In genomic region chr10:19991237-19991865, GRCm38 (mm10) we compare ENCODE assay signal across 13 mouse cellular contexts. TPM values are rescaled to one million over a fixed set of nuclear protein-coding genes. Genes with fewer than 3 reads are reported as not detected.
DNase-seq lines count a peak whose midpoint lies in the region; ATAC-seq and TF ChIP-seq lines count a peak whose summit lies in the region.
"Had no signal": no experiment of that assay in that cellular context is flagged by ENCODE, and none has a peak within 500 bp of the region (broad histone marks: within the 10 kb centered on the region; RNA-seq: fewer than 3 reads in every experiment).

No protein-coding gene starts in this region.

- H3K9me3 ChIP-seq in kidney, postnatal 0 days (replicated peaks; ENCODE audit: low read length) = no peaks in the 10 kb centered on the region
- no peaks in the 10 kb centered on the region for H3K9me3 ChIP-seq in kidney, embryonic 14.5 days (ENCODE audit: control insufficient read depth, low read length)
- H3K9me3 ChIP-seq: forebrain, embryonic 12.5 days; hindbrain, embryonic 10.5 days; midbrain, embryonic 15.5 days had no signal

- TF ChIP-seq CTCF in kidney, postnatal 0 days (IDR thresholded peaks at IDR 0.05; ENCODE audit: low read depth) = no peak

- peak; percentile 24 for DNase-seq in kidney, postnatal 0 days (ENCODE audit: low spot score)
- peak; percentile 2 for DNase-seq in urinary bladder, postnatal 14 days (ENCODE audit: low spot score)
- DNase-seq in urinary bladder, postnatal 10 days (ENCODE audit: low spot score) = no peak
- peak; percentile 51 for DNase-seq in induced T-regulatory cell, adult 2 months (ENCODE audit: low read depth)
- no peak for DNase-seq in cerebellum, postnatal 14 days
- DNase-seq: cerebellum, adult 2 months; lung, embryonic 14.5 days; right cerebral cortex, postnatal 4 days had no signal

- ATAC-seq in kidney, postnatal 0 days (replicated peaks; ENCODE audit: low FRiP score, low read depth) = no peak
- ATAC-seq in kidney, embryonic 14.5 days (ENCODE audit: low FRiP score, low TSS enrichment) = no peak
- ATAC-seq in frontal cortex, adult (ENCODE audit: low TSS enrichment) = no peak
- ATAC-seq: midbrain, embryonic 15.5 days had no signal

- no peak overlapping the region for H3K4me3 ChIP-seq in kidney, postnatal 0 days (replicated peaks; ENCODE audit: low read depth, low read length)
- H3K4me3 ChIP-seq in kidney, embryonic 14.5 days (ENCODE audit: low read length) = no peak overlapping the region
- H3K4me3 ChIP-seq: forebrain, embryonic 12.5 days; hindbrain, embryonic 10.5 days; midbrain, embryonic 15.5 days had no signal

- no peaks in the 10 kb centered on the region for H3K36me3 ChIP-seq in kidney, postnatal 0 days (ENCODE audit: insufficient read depth, low read length)
- H3K36me3 ChIP-seq in kidney, embryonic 14.5 days (ENCODE audit: control insufficient read depth, insufficient read depth, low read length) = no peaks in the 10 kb centered on the region
- H3K36me3 ChIP-seq: forebrain, embryonic 12.5 days; hindbrain, embryonic 10.5 days; midbrain, embryonic 15.5 days had no signal

- 0 out of 2 replicates have a peak, but pooled peaks cover 3% of the 10 kb centered on the region for H3K4me1 ChIP-seq in kidney, postnatal 0 days (replicated peaks; ENCODE audit: insufficient read depth, low read length)
- H3K4me1 ChIP-seq in kidney, embryonic 14.5 days (ENCODE audit: control insufficient read depth, insufficient read depth, low read length) = peaks cover 5% of the 10 kb centered on the region; the same call in 1 of the 2 replicates
- H3K4me1 ChIP-seq: forebrain, embryonic 12.5 days; midbrain, embryonic 15.5 days had no signal

- H3K27me3 ChIP-seq in kidney, postnatal 0 days (ENCODE audit: insufficient read depth, low read length) = no peaks in the 10 kb centered on the region
- no peaks in the 10 kb centered on the region for H3K27me3 ChIP-seq in kidney, embryonic 14.5 days (ENCODE audit: control insufficient read depth, insufficient read depth, low read length)
- H3K27me3 ChIP-seq: forebrain, embryonic 12.5 days; midbrain, embryonic 15.5 days had no signal

- H3K27ac ChIP-seq in kidney, postnatal 0 days = 0 out of 2 replicates have a peak overlapping the region, but pooled peaks have one; percentile 10
- H3K27ac ChIP-seq in kidney, embryonic 14.5 days (ENCODE audit: low read depth, low read length) = no peak overlapping the region
- H3K27ac ChIP-seq: forebrain, embryonic 12.5 days; hindbrain, embryonic 10.5 days; midbrain, embryonic 15.5 days had no signal

- H3K4me2 ChIP-seq in kidney, postnatal 0 days (ENCODE audit: low read length) = no peak overlapping the region
- H3K4me2 ChIP-seq in kidney, embryonic 14.5 days (replicated peaks; ENCODE audit: low read depth, low read length) = no peak overlapping the region
- H3K4me2 ChIP-seq: forebrain, embryonic 12.5 days; lung, embryonic 14.5 days; midbrain, embryonic 15.5 days had no signal

- no peak overlapping the region for H3K9ac ChIP-seq in kidney, postnatal 0 days (ENCODE audit: low read depth, low read length)
- H3K9ac ChIP-seq in kidney, embryonic 14.5 days (ENCODE audit: low read depth, low read length) = no peak overlapping the region
- H3K9ac ChIP-seq: forebrain, embryonic 12.5 days; lung, embryonic 14.5 days; midbrain, embryonic 15.5 days had no signal

- WGBS in kidney, postnatal 0 days = 44% methylated on average over 3 of the region's 3 CpGs
- WGBS in kidney, embryonic 14.5 days = 49% methylated on average over 3 of the region's 3 CpGs

RNA-seq across cellular contexts. Expression of gene Map3k5, which starts 57.1 kb away (rescaled TPM):
- polyA plus RNA-seq in kidney, postnatal 0 days (2015; fragmentation: Nextera tagmentation; extraction: Ambion mirVana) = 2.2 and 3.0 TPM in 2 replicates
- polyA plus RNA-seq in kidney, embryonic 14.5 days (2014; fragmentation: Nextera tagmentation; extraction: Ambion mirVana) = 2.2 and 4.0 TPM in 2 replicates

Comparison
In these comparisons a context has a peak if more than half of its experiments do, and no peak if none do; other contexts are left out.
1. DNase-seq: peak in kidney, postnatal 0 days (single experiment), urinary bladder, postnatal 14 days (single experiment) and induced T-regulatory cell, adult 2 months (single experiment); none in urinary bladder, postnatal 10 days (single experiment) and cerebellum, postnatal 14 days (0 of 2).